Mouse (Mus musculus) heart, postnatal 36 days (tissue): ENCODE measurements around the gene Myh7b. TPM values are rescaled to one million over a fixed set of nuclear protein-coding genes. Genes with fewer than 3 reads are reported as not detected.

ENCODE experiments used
- DNase-seq, 2 experiments: peaks; one replicate each; pipeline ENCODE4 v3.0.0; 2021 to 2022
- intact Hi-C: fragments of 180-260 bp; cut with DNase I; formaldehyde crosslinking; loops from one replicate; pipeline ENCODE4 v1.15.1; 2025
- total RNA-seq, 2 experiments: library from RNA; stranded (reverse); gene quantifications; 2 replicates each; pipeline ENCODE4 v1.2.3; 2021

Myh7b gene
- total RNA-seq: 10 to 100 TPM; 25.3 to 30.2 TPM

DNA sequence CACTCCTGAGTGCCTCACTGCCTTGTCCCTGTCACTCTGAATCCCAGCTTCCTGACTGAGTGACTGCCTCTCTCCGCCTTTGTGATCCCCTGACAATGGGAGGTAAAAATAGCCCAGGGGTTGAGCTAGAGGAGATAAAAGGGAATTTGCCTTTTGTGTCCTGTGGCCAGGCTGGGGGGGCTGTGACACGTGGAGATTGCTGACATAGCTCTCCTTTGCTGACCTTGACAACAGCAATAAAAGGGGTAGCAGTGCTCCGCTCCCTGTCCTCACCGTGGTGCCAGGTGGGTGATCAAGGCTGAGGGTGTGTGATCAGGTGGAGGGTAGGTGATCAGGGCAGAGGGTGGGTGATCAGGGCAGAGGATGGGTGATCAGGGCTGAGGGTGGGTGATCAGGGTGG lies at the start of gene Myh7b:
Gene Myh7b (plus strand): TSS at position 235 of the 400 bp plus-strand sequence.
- DNase-seq: no peak
- intact Hi-C loops: no loop called here

DNA sequence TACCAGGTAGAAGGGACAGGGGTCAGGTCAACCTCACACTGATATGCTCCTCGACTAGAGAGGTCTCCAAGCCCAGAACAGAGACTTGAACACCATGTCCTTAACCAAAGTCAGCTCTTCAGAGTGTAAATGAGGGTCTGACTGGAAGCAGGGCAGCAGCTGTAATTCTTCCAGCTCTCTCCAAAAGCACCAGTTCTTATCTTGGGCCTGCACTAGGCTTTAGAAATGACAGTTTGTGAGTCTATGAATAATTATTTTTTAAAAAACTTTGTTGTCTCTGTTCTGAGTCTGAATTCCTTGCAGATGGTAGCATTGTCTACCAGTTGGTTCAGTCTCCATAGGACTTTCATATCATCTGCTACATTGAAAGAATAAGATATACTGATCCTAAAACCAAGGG lies 48.8 kb upstream of the Myh7b start:
- DNase-seq: no peak
- intact Hi-C loops: no loop called here

GRCm38 (mm10) chr2:155562934-155563333 lies 48.1 kb upstream of the Myh7b start:
- intact Hi-C loops: no loop called here
- no peak for DNase-seq

- intact Hi-C loops: no loop called here
- no peak for DNase-seq
Observed at GRCm38 (mm10) chr2:155567751-155568150, 43.3 kb upstream of the Myh7b start.

DNA sequence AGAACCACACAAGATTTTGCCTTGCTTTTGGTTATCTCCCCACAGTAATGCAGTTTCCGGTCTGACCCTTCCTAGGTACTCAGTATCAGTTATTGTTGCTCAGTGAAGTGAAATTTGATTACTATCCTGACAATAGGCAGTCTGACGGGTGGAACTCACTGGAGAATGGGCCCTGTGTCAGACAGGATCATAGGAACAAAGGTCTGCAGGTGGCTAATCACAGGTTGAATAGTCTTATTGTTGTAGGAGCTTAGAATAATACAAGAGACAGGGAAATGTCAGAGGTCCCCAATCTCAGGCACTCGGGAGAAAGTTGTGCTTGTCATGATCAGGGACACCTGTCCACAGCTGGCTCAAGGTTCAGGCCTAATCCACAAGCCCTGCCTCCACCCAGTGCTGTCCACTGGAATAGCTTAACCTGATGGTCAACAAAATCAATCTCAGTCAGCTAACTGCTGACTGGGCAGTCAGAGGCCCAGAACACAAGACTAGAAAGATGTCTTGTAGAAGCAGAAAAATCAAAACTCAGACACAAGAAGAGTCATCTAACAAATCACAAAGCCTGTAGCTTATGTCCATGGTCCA lies 41.7 kb upstream of the Myh7b start:
- intact Hi-C loops: no loop called here
- no peak for DNase-seq

- no peak for DNase-seq
- intact Hi-C loops: no loop called here
Observed at GRCm38 (mm10) chr2:155573001-155573400, 38.0 kb upstream of the Myh7b start.

- DNase-seq: no peak
- intact Hi-C loops: no loop called here
Observed at GRCm38 (mm10) chr2:155573996-155574395, 37.0 kb upstream of the Myh7b start.

DNA sequence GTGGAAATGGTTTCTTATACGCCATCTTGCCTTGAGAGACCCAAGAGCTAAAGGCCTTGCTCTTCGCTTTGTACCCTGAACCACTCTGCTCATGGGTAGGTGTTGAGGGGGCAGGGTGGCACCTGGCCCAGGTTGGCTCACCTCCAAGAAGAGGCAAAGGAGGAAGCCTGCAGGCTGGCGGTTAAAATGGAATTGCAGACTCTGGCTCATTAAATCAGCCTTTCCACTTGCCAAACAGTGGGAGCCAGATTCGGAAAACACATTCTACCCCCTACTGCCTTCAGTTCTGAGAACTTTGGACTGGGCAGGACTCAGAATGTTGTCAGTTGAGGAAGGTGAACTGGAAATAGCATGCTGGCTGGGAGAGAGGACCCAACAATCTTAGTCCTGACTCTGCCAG lies 36.3 kb upstream of the Myh7b start:
- intact Hi-C loops: no loop called here
- DNase-seq: peak; percentile 16 to 27

- intact Hi-C loops: no loop called here
- no peak for DNase-seq
Observed at GRCm38 (mm10) chr2:155576656-155577055, 34.4 kb upstream of the Myh7b start.

- no peak for DNase-seq
- intact Hi-C loops: no loop called here
Observed at GRCm38 (mm10) chr2:155580331-155580730, 30.7 kb upstream of the Myh7b start.

- no peak for DNase-seq
- intact Hi-C loops: no loop called here
Observed at GRCm38 (mm10) chr2:155582384-155582995, 28.5 kb upstream of the Myh7b start.

GRCm38 (mm10) chr2:155582996-155583395 lies 28.0 kb upstream of the Myh7b start:
- no peak for DNase-seq
- intact Hi-C loops: no loop called here

- intact Hi-C loops: loop anchor here (1.0 kb wide), 1 partner anchor 68 kb away; no protein-coding TSS in a partner anchor
- peak; percentile 61 to 74 for DNase-seq
Observed at GRCm38 (mm10) chr2:155583927-155584530, 27.0 kb upstream of the Myh7b start.

GRCm38 (mm10) chr2:155585082-155585481 lies 25.9 kb upstream of the Myh7b start:
- DNase-seq: no peak
- intact Hi-C loops: no loop called here

- intact Hi-C loops: no loop called here
- DNase-seq: no peak
Observed at GRCm38 (mm10) chr2:155585486-155585885, 25.5 kb upstream of the Myh7b start.

GRCm38 (mm10) chr2:155588136-155588535 lies 22.9 kb upstream of the Myh7b start:
- DNase-seq: no peak
- intact Hi-C loops: no loop called here

GRCm38 (mm10) chr2:155589521-155589920 lies 21.5 kb upstream of the Myh7b start:
- intact Hi-C loops: no loop called here
- DNase-seq: no peak

GRCm38 (mm10) chr2:155590876-155591275 lies 20.1 kb upstream of the Myh7b start:
- no peak for DNase-seq
- intact Hi-C loops: no loop called here

DNA sequence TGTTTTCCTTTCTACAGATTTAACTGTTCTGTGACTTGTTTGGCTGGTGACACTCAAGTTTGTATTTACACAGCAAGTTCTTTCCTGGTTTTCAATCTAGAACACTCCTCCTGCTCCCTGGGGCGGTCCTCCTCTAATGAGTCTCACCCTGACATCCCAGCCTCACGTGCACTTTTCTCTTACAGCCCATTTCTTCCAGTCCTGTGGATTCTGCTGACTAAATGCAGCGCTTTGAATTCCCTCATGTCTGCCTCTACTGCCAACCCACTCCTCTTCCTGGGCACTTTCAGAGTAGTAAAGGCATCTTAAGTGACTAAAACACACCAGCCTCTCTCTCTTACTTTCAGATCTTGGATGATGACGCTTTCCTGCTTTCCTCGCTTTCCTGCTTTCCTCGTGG lies 19.3 kb upstream of the Myh7b start:
- DNase-seq: no peak
- intact Hi-C loops: no loop called here

DNA sequence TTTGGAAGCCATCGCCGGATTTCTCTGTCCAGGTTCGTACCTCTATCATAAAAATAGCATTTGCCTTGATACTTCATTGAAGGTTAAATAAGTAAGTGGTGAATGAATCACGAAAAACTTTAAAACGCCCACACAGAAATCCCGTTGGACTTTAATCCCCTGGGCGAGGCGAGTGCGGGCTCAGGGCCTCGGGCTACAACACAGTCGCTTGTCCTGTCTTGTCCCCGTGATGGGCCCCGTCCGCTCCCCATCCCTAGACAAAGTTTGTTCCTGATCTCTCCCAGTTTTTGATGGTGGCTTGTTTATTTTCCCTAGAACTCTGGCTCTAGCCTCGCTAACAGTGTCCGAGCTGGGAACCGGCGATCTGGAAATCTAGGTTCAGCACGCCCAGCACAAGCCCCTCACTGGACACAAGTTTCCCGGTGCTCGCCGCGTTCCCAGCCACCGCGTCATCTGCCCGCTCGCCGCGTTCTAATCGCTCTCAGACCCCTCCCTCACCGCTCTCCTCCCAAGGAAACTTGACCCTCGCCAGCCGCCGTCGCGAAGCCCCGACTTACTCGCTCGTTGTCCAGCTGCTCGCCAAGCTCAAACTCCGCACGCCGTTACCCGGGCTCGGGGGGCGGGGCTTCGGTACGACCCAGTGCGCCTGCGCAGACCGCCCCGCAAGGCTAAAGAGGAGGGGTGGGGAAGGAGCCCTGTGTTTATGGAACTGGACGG lies 18.7 kb upstream of the Myh7b start, which contains the start of gene Gss:
Gene Gss (minus strand): TSS at position 674 of the 717 bp plus-strand sequence.
- DNase-seq: peak; percentile 99 to 100

DNA sequence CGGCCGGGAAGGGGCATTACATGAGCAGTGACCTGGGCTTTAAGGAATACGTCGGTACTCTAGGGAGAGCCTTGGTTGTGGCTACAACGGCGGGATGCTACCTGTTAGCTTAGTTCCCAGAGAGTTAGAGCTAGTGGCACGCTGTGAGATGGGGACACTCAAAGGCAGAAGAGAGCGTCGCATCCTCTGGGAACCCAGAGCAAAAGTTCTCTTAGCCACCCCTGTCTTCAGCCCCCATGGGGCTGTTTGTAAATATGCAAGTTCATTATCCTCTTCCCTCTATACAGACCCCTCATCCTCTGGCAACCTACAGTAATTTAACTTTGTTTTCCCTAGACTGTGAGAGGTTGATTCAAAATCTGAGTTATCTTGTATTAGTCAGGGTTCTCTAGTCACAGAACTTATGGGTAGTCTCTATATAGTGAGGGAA lies 18.1 kb upstream of the Myh7b start:
- DNase-seq: no peak
- intact Hi-C loops: no loop called here

More for the DNA sequence above, 18.7 kb upstream of the Myh7b start, which contains the start of gene Gss:
- intact Hi-C loops: no loop called here
